ENCODE assay signal across 10 mouse cellular contexts in genomic region chr1:52454509-52455001, GRCm38 (mm10). TPM values are rescaled to one million over a fixed set of nuclear protein-coding genes. Genes with fewer than 3 reads are reported as not detected.
A peak's percentile ranks its signal among the peaks of the same experiment; 100 is the strongest.
DNase-seq lines count a peak whose midpoint lies in the region; TF ChIP-seq lines count a peak whose summit lies in the region.
"Had no signal": no experiment of that assay in that cellular context is flagged by ENCODE, and none has a peak within 500 bp of the region (broad histone marks: within the 10 kb centered on the region; RNA-seq: fewer than 3 reads in every experiment).

No protein-coding gene starts in this region.

- TF ChIP-seq CTCF in brain, embryonic 14.5 days (IDR thresholded peaks at IDR 0.05; ENCODE audit: borderline replicate concordance, extremely low read depth, insufficient read depth, insufficient read length), result no peak

- H3K4me3 ChIP-seq in midbrain, embryonic 10.5 days, result no peak overlapping the region
- H3K4me3 ChIP-seq: erythroblast, embryonic 14.5 days; kidney, embryonic 15.5 days had no signal

- H3K27ac ChIP-seq in midbrain, embryonic 10.5 days (replicated peaks), result no peak overlapping the region
- H3K27ac ChIP-seq: kidney, embryonic 15.5 days had no signal

- no peaks in the 10 kb centered on the region for H3K36me3 ChIP-seq in midbrain, embryonic 10.5 days

- H3K9me3 ChIP-seq in midbrain, embryonic 10.5 days (replicated peaks), result no peaks in the 10 kb centered on the region
- H3K9me3 ChIP-seq: kidney, embryonic 15.5 days had no signal

- no peak for TF ChIP-seq POLR2A in brain, embryonic 14.5 days (IDR thresholded peaks at IDR 0.05; ENCODE audit: borderline replicate concordance, extremely low read depth, insufficient read depth, insufficient read length, poor library complexity, severe bottlenecking)

- peaks cover 5% of the 10 kb centered on the region; the same call in 1 of the 2 replicates for H3K4me1 ChIP-seq in midbrain, embryonic 10.5 days
- H3K4me1 ChIP-seq: kidney, embryonic 15.5 days had no signal

- DNase-seq in left cerebral cortex, postnatal 25 days (ENCODE audit: low spot score in 2 of 2), result peak; percentile 20 to 48
- DNase-seq in left cerebral cortex, postnatal 10 days (ENCODE audit: extremely low spot score in 1 of 2, low spot score in 2 of 2), result no peak
- peak; percentile 31 for DNase-seq in brain, embryonic 14.5 days (ENCODE audit: low read depth)
- DNase-seq in heart, postnatal 4 days, result peak; percentile 37
- peak; percentile 18 for DNase-seq in skeletal muscle tissue, adult 2 months (ENCODE audit: low read depth, low spot score)
- no peak for DNase-seq in midbrain, embryonic 10.5 days (ENCODE audit: low spot score)
- DNase-seq in right cerebral cortex, postnatal 10 days (ENCODE audit: low spot score in 2 of 2), result no peak
- DNase-seq: adrenal gland, adult 8-10 months had no signal

- H3K27me3 ChIP-seq in midbrain, embryonic 10.5 days (ENCODE audit: low read depth, poor library complexity, severe bottlenecking), result no peaks in the 10 kb centered on the region
- H3K27me3 ChIP-seq: kidney, embryonic 15.5 days had no signal

- intact Hi-C loops in left cerebral cortex, postnatal 25 days (cut with DNase I), result no loop called here
- intact Hi-C loops in left cerebral cortex, postnatal 10 days (cut with DNase I), result no loop called here

- 96% methylated on average over 3 of the region's 3 CpGs for WGBS in midbrain, embryonic 10.5 days

RNA-seq across cellular contexts. Expression of gene Nab1, which starts 45.9 kb away (rescaled TPM):
- 10 to 100 TPM; 25.6 to 26.2 TPM for total RNA-seq in left cerebral cortex, postnatal 25 days (2021)
- total RNA-seq in left cerebral cortex, postnatal 10 days (2021), result 10 to 100 TPM; 28.3 to 29.3 TPM
- polyA plus RNA-seq in brain, embryonic 14.5 days (2012; rRNA removed), result 8.6 and 11.5 TPM in 2 replicates
- 10 to 100 TPM; 36.2 to 36.8 TPM for total RNA-seq in heart, postnatal 4 days (2021)
- 2.4 and 2.7 TPM in 2 replicates for polyA plus RNA-seq in midbrain, embryonic 10.5 days (2016; fragmentation: Nextera tagmentation; extraction: Ambion mirVana)

Comparison
In these comparisons a context has a peak if more than half of its experiments do, and no peak if none do; other contexts are left out.
1. DNase-seq: peak in left cerebral cortex, postnatal 25 days (2 of 2), brain, embryonic 14.5 days (single experiment), heart, postnatal 4 days (single experiment) and skeletal muscle tissue, adult 2 months (single experiment); none in left cerebral cortex, postnatal 10 days (0 of 2), midbrain, embryonic 10.5 days (single experiment) and right cerebral cortex, postnatal 10 days (0 of 2).